Mouse (Mus musculus) ES-E14 (cell line): Measurements from ENCODE around the gene Hk1.

Source experiments
- CHD2 ChIP-seq: IDR thresholded peaks from 2 replicates; pipeline ENCODE4 v1.6.1; 2014; ENCODE audit warnings: mild to moderate bottlenecking, low read depth, low read length, inconsistent platforms
- HCFC1 ChIP-seq: IDR thresholded peaks from 2 replicates; pipeline ENCODE4 v1.6.1; 2012; ENCODE audit warnings: low read length, inconsistent platforms, borderline replicate concordance; ENCODE audit not compliant: insufficient read depth

- TF ChIP-seq CHD2 (no peak), HCFC1 (no peak)
Measured at GRCm38 (mm10) chr10:62220732-62221514, 158.8 kb downstream of the Hk1 start.
